Mouse (Mus musculus) CH12.LX (cell line): Measurements from ENCODE around the gene Acss3. TPM values are rescaled to one million over a fixed set of nuclear protein-coding genes. Genes with fewer than 3 reads are reported as not detected.

Experiments used
- DNase-seq: peaks from one replicate; pipeline ENCODE4 v3.0.0-alpha.2; 2013; ENCODE audit errors: extremely low read depth
- H3K27ac ChIP-seq: 2 replicates; pipeline ENCODE4 v1.5.1; 2012; ENCODE audit warnings: low read depth, mild to moderate bottlenecking, control low read depth, moderate library complexity; ENCODE audit not compliant: insufficient read depth
- H3K27me3 ChIP-seq: replicated peaks from 2 replicates; pipeline ENCODE3; 2012; ENCODE audit warnings: inconsistent platforms
- H3K36me3 ChIP-seq, 2 experiments: replicated peaks in 1 of 2; 2 replicates each; pipeline versions ENCODE3 to v1.6.1; 2012; ENCODE audit warnings: inconsistent platforms in 1 of 2, low read length in 1 of 2, mild to moderate bottlenecking in 1 of 2, mixed read lengths in 1 of 2, moderate library complexity in 1 of 2; ENCODE audit not compliant: control insufficient read depth in 1 of 2, insufficient read depth in 1 of 2
- H3K4me1 ChIP-seq, 2 experiments: 2 replicates each; pipeline ENCODE4 v1.6.1; 2012; ENCODE audit warnings: inconsistent platforms in 1 of 2, moderate library complexity in 1 of 2; ENCODE audit not compliant: insufficient read depth in 2 of 2, control insufficient read depth in 1 of 2
- H3K4me2 ChIP-seq: 2 replicates; pipeline ENCODE4 v1.6.1; 2012; ENCODE audit warnings: low read depth, mild to moderate bottlenecking, control low read depth; ENCODE audit not compliant: poor library complexity, insufficient read depth, severe bottlenecking
- H3K4me3 ChIP-seq, 3 experiments: fragments of 150-350 bp in 1 of 3; sonication (generic) in 1 of 3; replicated peaks in 1 of 3; 2 replicates each; pipeline versions ENCODE3 to v1.5.1; 2011 to 2012; ENCODE audit warnings: low read depth in 2 of 3, low read length in 2 of 3, mild to moderate bottlenecking in 2 of 3, moderate library complexity in 2 of 3, control low read depth in 1 of 3, improper control_type of control experiment in 1 of 3, inconsistent platforms in 1 of 3, mixed read lengths in 1 of 3; ENCODE audit not compliant: poor library complexity in 1 of 3
- H3K79me2 ChIP-seq: replicated peaks from 2 replicates; pipeline ENCODE4 v1.6.1; 2012; ENCODE audit warnings: mild to moderate bottlenecking, moderate library complexity; ENCODE audit not compliant: control insufficient read depth, poor library complexity, insufficient read depth, severe bottlenecking; ENCODE audit errors: extremely low read depth
- H3K9ac ChIP-seq: 2 replicates; pipeline ENCODE4 v1.6.1; 2012; ENCODE audit warnings: low read depth, mild to moderate bottlenecking, control low read depth, moderate library complexity; ENCODE audit not compliant: insufficient read depth
- H3K9me3 ChIP-seq: replicated peaks from 2 replicates; pipeline ENCODE3; 2012; ENCODE audit warnings: low read length, inconsistent platforms, mixed read lengths
- BHLHE40 ChIP-seq: IDR thresholded peaks from 2 replicates; pipeline ENCODE4 v1.6.1; 2011; ENCODE audit warnings: mild to moderate bottlenecking, low read depth, low read length, improper control_type of control experiment
- E2F4 ChIP-seq: IDR thresholded peaks from 2 replicates; pipeline ENCODE4 v1.6.1; 2011; ENCODE audit warnings: low read depth, low read length, improper control_type of control experiment; ENCODE audit not compliant: insufficient replicate concordance
- ELF1 ChIP-seq: IDR thresholded peaks from 2 replicates; pipeline ENCODE4 v1.6.1; 2014; ENCODE audit warnings: low read depth, mild to moderate bottlenecking, inconsistent platforms, low read length, improper control_type of control experiment
- GABPA ChIP-seq: IDR thresholded peaks from 2 replicates; pipeline ENCODE4 v1.6.1; 2012; ENCODE audit warnings: low read depth, low read length, improper control_type of control experiment, inconsistent platforms; ENCODE audit not compliant: insufficient replicate concordance
- JUN ChIP-seq: IDR thresholded peaks from 2 replicates; pipeline ENCODE4 v1.6.1; 2011; ENCODE audit warnings: low read depth, mild to moderate bottlenecking, low read length, improper control_type of control experiment, moderate library complexity; ENCODE audit not compliant: insufficient read depth
- JUND ChIP-seq: conservative IDR thresholded peaks from 2 replicates; pipeline ENCODE4 v1.6.1; 2011; ENCODE audit warnings: low read depth, low read length, improper control_type of control experiment
- KAT2A ChIP-seq: IDR thresholded peaks from 2 replicates; pipeline ENCODE4 v1.6.1; 2012; ENCODE audit warnings: low read length, improper control_type of control experiment, inconsistent platforms; ENCODE audit not compliant: insufficient replicate concordance
- MAFK ChIP-seq: IDR thresholded peaks from 2 replicates; pipeline ENCODE4 v1.6.1; 2011; ENCODE audit warnings: low read length, improper control_type of control experiment; ENCODE audit not compliant: insufficient replicate concordance
- MAX ChIP-seq: IDR thresholded peaks from 2 replicates; pipeline ENCODE4 v1.6.1; 2011; ENCODE audit warnings: low read length, improper control_type of control experiment
- MAZ ChIP-seq: IDR thresholded peaks from 2 replicates; pipeline ENCODE4 v1.6.1; 2012; ENCODE audit warnings: low read depth, mild to moderate bottlenecking, inconsistent platforms, low read length, improper control_type of control experiment, moderate library complexity
- MEF2A ChIP-seq: IDR thresholded peaks from 2 replicates; pipeline ENCODE4 v1.6.1; 2014; ENCODE audit warnings: low read depth, mild to moderate bottlenecking, inconsistent platforms, low read length, improper control_type of control experiment, borderline replicate concordance
- MXI1 ChIP-seq: IDR thresholded peaks from 2 replicates; pipeline ENCODE4 v1.6.1; 2011; ENCODE audit warnings: mild to moderate bottlenecking, low read depth, low read length, improper control_type of control experiment
- POLR2A ChIP-seq: IDR thresholded peaks from 2 replicates; pipeline ENCODE4 v1.6.1; 2011; ENCODE audit warnings: low read depth, mild to moderate bottlenecking, improper control_type of control experiment, low read length
- POLR2AphosphoS2 ChIP-seq: IDR thresholded peaks from 2 replicates; pipeline ENCODE4 v1.6.1; 2011; ENCODE audit warnings: low read depth, low read length, improper control_type of control experiment
- SIN3A ChIP-seq: IDR thresholded peaks from 2 replicates; pipeline ENCODE4 v1.6.1; 2012; ENCODE audit warnings: low read length, improper control_type of control experiment, inconsistent platforms
- SMC3 ChIP-seq: IDR thresholded peaks from 2 replicates; pipeline ENCODE4 v1.6.1; 2011; ENCODE audit warnings: low read depth, low read length, improper control_type of control experiment
- TCF12 ChIP-seq: IDR thresholded peaks from 2 replicates; pipeline ENCODE4 v1.6.1; 2014; ENCODE audit warnings: low read depth, mild to moderate bottlenecking, inconsistent platforms, low read length, improper control_type of control experiment
- USF1 ChIP-seq: IDR thresholded peaks from 2 replicates; pipeline ENCODE4 v1.6.1; 2014; ENCODE audit warnings: low read depth, mild to moderate bottlenecking, inconsistent platforms, low read length, improper control_type of control experiment
- USF2 ChIP-seq: conservative IDR thresholded peaks from 2 replicates; pipeline ENCODE4 v1.6.1; 2011; ENCODE audit warnings: low read depth, low read length, improper control_type of control experiment
- ZKSCAN1 ChIP-seq: IDR thresholded peaks from 2 replicates; pipeline ENCODE4 v1.6.1; 2012; ENCODE audit warnings: low read depth, inconsistent platforms, low read length, improper control_type of control experiment, borderline replicate concordance
- ZMIZ1 ChIP-seq: IDR thresholded peaks from 2 replicates; pipeline ENCODE4 v1.6.1; 2012; ENCODE audit warnings: low read depth, mild to moderate bottlenecking, inconsistent platforms, low read length, improper control_type of control experiment
- dilution Hi-C: fragments of 300-500 bp; cut with MboI; formaldehyde crosslinking; loops from 2 replicates; pipeline ENCODE4 v1.14.3; 2020; ENCODE audit warnings: low sequenced_read_pairs; ENCODE audit not compliant: extremely low pct_unique_long_range_greater_than_20kb, extremely low pct_ligation_motif_present
- in situ Hi-C: fragments of 300-500 bp; cut with MboI; formaldehyde crosslinking; loops from 3 replicates; pipeline ENCODE4 v1.14.3; 2019; ENCODE audit warnings: low sequenced_read_pairs, low pct_ligation_motif_present, low pct_unique_long_range_greater_than_20kb, mixed read lengths
- polyA plus RNA-seq: library from polyadenylated mRNA; unstranded; fragments of >175 nt; gene quantifications from 2 replicates; pipeline ENCODE4 v1.2.1, GENCODE M21; 2012; ENCODE audit warnings: low read depth; ENCODE audit not compliant: insufficient read length
- total RNA-seq, 2 experiments: library from RNA; depleted of rRNA; stranded (reverse); fragments of 300-350 nt in 1 of 2; fragments of >200 nt in 1 of 2; gene quantifications; 2 replicates each; pipeline ENCODE4 v1.2.3; 2012 to 2014

The Acss3 gene
- total and polyA plus RNA-seq, 3 experiments, result not detected

DNA sequence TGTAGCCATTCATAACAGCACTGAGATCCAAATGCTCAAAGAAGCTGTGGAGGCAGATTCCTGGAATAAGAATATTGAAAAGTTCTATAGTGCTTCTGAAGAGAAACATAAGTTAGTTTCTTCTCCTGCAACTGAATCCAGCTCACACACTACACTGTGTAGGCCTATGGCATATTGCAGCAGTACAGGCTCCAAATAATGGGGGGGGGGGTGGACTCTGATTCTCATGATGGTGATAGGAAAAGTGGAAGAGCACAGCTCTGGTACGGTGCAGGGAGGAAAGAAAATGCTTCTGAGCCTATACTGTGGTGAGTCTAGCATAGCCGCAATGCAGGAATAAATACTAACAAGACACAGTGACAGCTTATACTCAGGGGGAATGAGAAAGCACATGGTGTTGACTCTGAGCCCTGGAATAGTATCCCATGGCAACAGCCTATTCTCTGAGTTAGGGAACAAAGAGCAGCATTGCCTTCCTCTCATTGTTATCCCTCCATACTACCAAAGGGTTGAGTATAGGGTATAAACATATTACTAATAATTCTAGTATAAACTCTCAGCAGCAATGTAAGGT lies 125.3 kb downstream of the Acss3 start:
- no peak for DNase-seq
- Histone ChIP-seq H3K4me3 (no peak overlapping the region), H3K79me2 (no peaks in the 10 kb centered on the region), H3K27me3 (no peaks in the 10 kb centered on the region), H3K36me3 (no peaks in the 10 kb centered on the region), H3K4me2 (no peak overlapping the region), H3K9me3 (peaks cover 35% of the 10 kb centered on the region), H3K9ac (no peak overlapping the region), H3K27ac (no peak overlapping the region), H3K4me1 (no peaks in the 10 kb centered on the region)
- in situ Hi-C loops (no loop called here), dilution Hi-C loops (no loop called here)
- no peak for TF ChIP-seq ZKSCAN1
- no peak for TF ChIP-seq MAX
- no peak for TF ChIP-seq MAZ
- TF ChIP-seq USF1, result no peak
- no peak for TF ChIP-seq JUND

DNA sequence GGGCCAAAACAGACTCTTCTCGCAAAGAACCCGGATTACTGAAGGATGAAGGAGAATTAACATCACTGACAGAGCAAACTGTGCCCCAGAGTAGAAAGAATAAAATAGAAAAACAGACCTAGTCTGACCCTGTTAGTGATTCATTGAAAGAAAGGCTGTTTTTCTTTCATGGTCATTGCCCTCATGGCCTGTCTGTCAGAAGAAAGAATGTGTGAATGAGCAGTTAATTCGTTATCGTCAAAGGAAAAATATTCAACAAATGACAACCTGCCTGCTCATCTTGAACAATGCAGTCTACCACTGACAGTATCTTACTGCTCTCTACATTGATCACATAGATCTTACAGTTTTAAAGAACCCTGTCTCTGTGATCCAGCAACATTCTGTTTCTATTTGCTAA lies 134.0 kb downstream of the Acss3 start:
- Histone ChIP-seq H3K27ac (no peak overlapping the region), H3K79me2 (no peaks in the 10 kb centered on the region)
- no peak for TF ChIP-seq SMC3
- no peak for TF ChIP-seq MAFK
- no peak for TF ChIP-seq MXI1
- no peak for TF ChIP-seq ELF1
- TF ChIP-seq POLR2AphosphoS2, result no peak
- no peak for TF ChIP-seq KAT2A
- TF ChIP-seq POLR2A, result no peak
- no peak for TF ChIP-seq USF1
- no peak for TF ChIP-seq ZMIZ1
- TF ChIP-seq E2F4, result no peak
- TF ChIP-seq MAX, result no peak
- TF ChIP-seq JUN, result no peak
- no peak for TF ChIP-seq TCF12
- no peak for TF ChIP-seq BHLHE40
- TF ChIP-seq MEF2A, result no peak
- TF ChIP-seq SIN3A, result no peak
- no peak for TF ChIP-seq USF2
- no peak for TF ChIP-seq GABPA
- TF ChIP-seq, all 38 proteins: peak for 0
- Histone ChIP-seq H3K9ac (no peak overlapping the region), H3K4me3 (no peak overlapping the region), H3K4me2 (no peak overlapping the region), H3K4me1 (no peaks in the 10 kb centered on the region), H3K36me3 (no peaks in the 10 kb centered on the region), H3K27me3 (no peaks in the 10 kb centered on the region), H3K9me3 (peaks cover 21% of the 10 kb centered on the region)
- in situ Hi-C loops, result no loop called here
- dilution Hi-C loops, result no loop called here
- DNase-seq, result no peak
